Mouse (Mus musculus): ENCODE data around the gene Slc9a9.

Gene Slc9a9

GRCm38 (mm10) chr9:95161699-95162098 lies 492.0 kb downstream of the Slc9a9 start:
- no peak for DNase-seq

GRCm38 (mm10) chr9:95166224-95166623 lies 496.5 kb downstream of the Slc9a9 start:
- DNase-seq: peak in 1 of 2 experiments; percentile 49

GRCm38 (mm10) chr9:95167806-95168205 lies 498.1 kb downstream of the Slc9a9 start:
- no peak for DNase-seq

GRCm38 (mm10) chr9:95168487-95169008 lies 498.8 kb downstream of the Slc9a9 start:
- peak; percentile 65 to 87 for DNase-seq

- no peak for DNase-seq
Measured at GRCm38 (mm10) chr9:95178170-95178569, 508.5 kb downstream of the Slc9a9 start.

- no peak for DNase-seq
Measured at GRCm38 (mm10) chr9:95180005-95180404, 510.3 kb downstream of the Slc9a9 start.

GRCm38 (mm10) chr9:95180569-95180968 lies 510.9 kb downstream of the Slc9a9 start:
- DNase-seq: no peak

- no peak for DNase-seq
Measured at GRCm38 (mm10) chr9:95181241-95182043, 511.7 kb downstream of the Slc9a9 start.

- DNase-seq: no peak
Measured at GRCm38 (mm10) chr9:95182272-95182671, 512.6 kb downstream of the Slc9a9 start.

GRCm38 (mm10) chr9:95184453-95184852 lies 514.7 kb downstream of the Slc9a9 start:
- no peak for DNase-seq

- no peak for DNase-seq
Measured at GRCm38 (mm10) chr9:95185840-95186239, 516.1 kb downstream of the Slc9a9 start.

- DNase-seq: no peak
Measured at GRCm38 (mm10) chr9:95186386-95187289, 516.9 kb downstream of the Slc9a9 start.

- DNase-seq: peak; percentile 50 to 81
Measured at GRCm38 (mm10) chr9:95188362-95189217, 518.9 kb downstream of the Slc9a9 start.

GRCm38 (mm10) chr9:95189218-95189605 lies 519.5 kb downstream of the Slc9a9 start:
- no peak for DNase-seq

- DNase-seq: peak in 1 of 2 experiments; percentile 60
Measured at GRCm38 (mm10) chr9:95191442-95191841, 521.7 kb downstream of the Slc9a9 start.

GRCm38 (mm10) chr9:95192901-95193532 lies 523.3 kb downstream of the Slc9a9 start:
- no peak for DNase-seq

GRCm38 (mm10) chr9:95193672-95194071 lies 524.0 kb downstream of the Slc9a9 start:
- no peak for DNase-seq

- DNase-seq: peak; percentile 71 to 73
Measured at GRCm38 (mm10) chr9:95194158-95194557, 524.4 kb downstream of the Slc9a9 start.

GRCm38 (mm10) chr9:95207661-95208060 lies 538.0 kb downstream of the Slc9a9 start:
- DNase-seq: no peak

GRCm38 (mm10) chr9:95208681-95209080 lies 539.0 kb downstream of the Slc9a9 start:
- no peak for DNase-seq

- peak; percentile 24 to 48 for DNase-seq
Measured at GRCm38 (mm10) chr9:95220009-95220408, 550.3 kb downstream of the Slc9a9 start.

GRCm38 (mm10) chr9:95221310-95221709 lies 551.6 kb downstream of the Slc9a9 start:
- DNase-seq: no peak
